Mouse (Mus musculus): ENCODE measurements around the gene Gm45261. TPM values are rescaled to one million over a fixed set of nuclear protein-coding genes. Genes with fewer than 3 reads are reported as not detected.

Gm45261 gene
- polyA plus RNA-seq, 1 experiment from 2014 or later, result not detected

- ATAC-seq (ENCODE audit: low FRiP score, low TSS enrichment), result no peak
- Histone ChIP-seq H3K4me3 (ENCODE audit: low read length) (no peak overlapping the region), H3K9ac (replicated peaks; ENCODE audit: low read length) (no peak overlapping the region), H3K4me2 (replicated peaks; ENCODE audit: low read depth, low read length) (no peak overlapping the region), H3K27me3 (ENCODE audit: insufficient read depth, low read length) (no peaks in the 10 kb centered on the region), H3K36me3 (ENCODE audit: insufficient read depth, low read length) (no peaks in the 10 kb centered on the region), H3K27ac (ENCODE audit: low read length) (no peak overlapping the region), H3K9me3 (ENCODE audit: low read length) (no peaks in the 10 kb centered on the region), H3K4me1 (ENCODE audit: insufficient read depth, low read length) (no peaks in the 10 kb centered on the region)
These were observed 1.8 kb downstream of the Gm45261 start for GRCm38 (mm10) chr1:80459477-80459876.

GRCm38 (mm10) chr1:80453971-80454370 lies 7.3 kb downstream of the Gm45261 start:
- no peak for ATAC-seq (ENCODE audit: low FRiP score, low TSS enrichment)
- Histone ChIP-seq H3K27ac (ENCODE audit: low read length) (no peak overlapping the region), H3K4me1 (ENCODE audit: insufficient read depth, low read length) (no peaks in the 10 kb centered on the region), H3K9ac (replicated peaks; ENCODE audit: low read length) (no peak overlapping the region), H3K27me3 (ENCODE audit: insufficient read depth, low read length) (no peaks in the 10 kb centered on the region), H3K4me3 (ENCODE audit: low read length) (no peak overlapping the region), H3K9me3 (ENCODE audit: low read length) (no peaks in the 10 kb centered on the region), H3K36me3 (ENCODE audit: insufficient read depth, low read length) (no peaks in the 10 kb centered on the region), H3K4me2 (replicated peaks; ENCODE audit: low read depth, low read length) (no peak overlapping the region)
- WGBS, result 66% methylated on average over 2 of the region's 2 CpGs

- H3K9me3 ChIP-seq (ENCODE audit: low read length), result no peaks in the 10 kb centered on the region
- no peak for ATAC-seq (ENCODE audit: low FRiP score, low TSS enrichment)
- no peaks in the 10 kb centered on the region for H3K36me3 ChIP-seq (ENCODE audit: insufficient read depth, low read length)
- H3K4me1 ChIP-seq (ENCODE audit: insufficient read depth, low read length), result no peaks in the 10 kb centered on the region
- no peak overlapping the region for H3K4me3 ChIP-seq (ENCODE audit: low read length)
- no peak overlapping the region for H3K4me2 ChIP-seq (replicated peaks; ENCODE audit: low read depth, low read length)
- no peaks in the 10 kb centered on the region for H3K27me3 ChIP-seq (ENCODE audit: insufficient read depth, low read length)
- no peak overlapping the region for H3K9ac ChIP-seq (replicated peaks; ENCODE audit: low read length)
- H3K27ac ChIP-seq (ENCODE audit: low read length), result no peak overlapping the region
- 90% methylated on average over 1 of the region's 1 CpGs for WGBS
These were observed 9.2 kb downstream of the Gm45261 start for GRCm38 (mm10) chr1:80451914-80452549.

- Histone ChIP-seq H3K4me2 (replicated peaks; ENCODE audit: low read depth, low read length) (no peak overlapping the region), H3K27me3 (ENCODE audit: insufficient read depth, low read length) (no peaks in the 10 kb centered on the region), H3K36me3 (ENCODE audit: insufficient read depth, low read length) (no peaks in the 10 kb centered on the region), H3K9ac (replicated peaks; ENCODE audit: low read length) (no peak overlapping the region), H3K4me3 (ENCODE audit: low read length) (no peak overlapping the region), H3K9me3 (ENCODE audit: low read length) (no peaks in the 10 kb centered on the region), H3K27ac (ENCODE audit: low read length) (no peak overlapping the region), H3K4me1 (ENCODE audit: insufficient read depth, low read length) (peaks cover 4% of the 10 kb centered on the region; the same call in 1 of the 2 replicates)
- WGBS, result 71% methylated on average over 1 of the region's 1 CpGs
- ATAC-seq (ENCODE audit: low FRiP score, low TSS enrichment), result no peak
These were observed 13.7 kb downstream of the Gm45261 start for GRCm38 (mm10) chr1:80447554-80447953.

- no peak overlapping the region for H3K9ac ChIP-seq (replicated peaks; ENCODE audit: low read length)
- no peaks in the 10 kb centered on the region for H3K9me3 ChIP-seq (ENCODE audit: low read length)
- H3K4me3 ChIP-seq (ENCODE audit: low read length), result no peak overlapping the region
- H3K36me3 ChIP-seq (ENCODE audit: insufficient read depth, low read length), result no peaks in the 10 kb centered on the region
- WGBS, result 42% methylated on average over 2 of the region's 2 CpGs
- H3K27me3 ChIP-seq (ENCODE audit: insufficient read depth, low read length), result no peaks in the 10 kb centered on the region
- no peak for ATAC-seq (ENCODE audit: low FRiP score, low TSS enrichment)
- H3K4me1 ChIP-seq (ENCODE audit: insufficient read depth, low read length), result no peaks in the 10 kb centered on the region
- no peak overlapping the region for H3K4me2 ChIP-seq (replicated peaks; ENCODE audit: low read depth, low read length)
- no peak overlapping the region for H3K27ac ChIP-seq (ENCODE audit: low read length)
These were observed 20.3 kb downstream of the Gm45261 start for GRCm38 (mm10) chr1:80440911-80441310.

GRCm38 (mm10) chr1:80438506-80438905 lies 22.7 kb downstream of the Gm45261 start:
- Histone ChIP-seq H3K4me1 (ENCODE audit: insufficient read depth, low read length) (no peaks in the 10 kb centered on the region), H3K27ac (ENCODE audit: low read length) (no peak overlapping the region), H3K27me3 (ENCODE audit: insufficient read depth, low read length) (no peaks in the 10 kb centered on the region), H3K9ac (replicated peaks; ENCODE audit: low read length) (no peak overlapping the region), H3K4me2 (replicated peaks; ENCODE audit: low read depth, low read length) (no peak overlapping the region), H3K36me3 (ENCODE audit: insufficient read depth, low read length) (no peaks in the 10 kb centered on the region), H3K9me3 (ENCODE audit: low read length) (no peaks in the 10 kb centered on the region), H3K4me3 (ENCODE audit: low read length) (no peak overlapping the region)
- 84% methylated on average over 2 of the region's 2 CpGs for WGBS
- no peak for ATAC-seq (ENCODE audit: low FRiP score, low TSS enrichment)

- Histone ChIP-seq H3K4me3 (ENCODE audit: low read length) (no peak overlapping the region), H3K36me3 (ENCODE audit: insufficient read depth, low read length) (no peaks in the 10 kb centered on the region), H3K27ac (ENCODE audit: low read length) (no peak overlapping the region), H3K9me3 (ENCODE audit: low read length) (no peaks in the 10 kb centered on the region), H3K27me3 (ENCODE audit: insufficient read depth, low read length) (no peaks in the 10 kb centered on the region), H3K9ac (replicated peaks; ENCODE audit: low read length) (no peak overlapping the region), H3K4me1 (ENCODE audit: insufficient read depth, low read length) (no peaks in the 10 kb centered on the region), H3K4me2 (replicated peaks; ENCODE audit: low read depth, low read length) (no peak overlapping the region)
- WGBS, result 65% methylated on average over 1 of the region's 1 CpGs
- no peak for ATAC-seq (ENCODE audit: low FRiP score, low TSS enrichment)
These were observed 33.3 kb downstream of the Gm45261 start for GRCm38 (mm10) chr1:80427946-80428345.

GRCm38 (mm10) chr1:80427425-80427824 lies 33.8 kb downstream of the Gm45261 start:
- no peak overlapping the region for H3K9ac ChIP-seq (replicated peaks; ENCODE audit: low read length)
- no peak overlapping the region for H3K4me3 ChIP-seq (ENCODE audit: low read length)
- no peaks in the 10 kb centered on the region for H3K27me3 ChIP-seq (ENCODE audit: insufficient read depth, low read length)
- H3K27ac ChIP-seq (ENCODE audit: low read length), result no peak overlapping the region
- H3K4me1 ChIP-seq (ENCODE audit: insufficient read depth, low read length), result no peaks in the 10 kb centered on the region
- no peak overlapping the region for H3K4me2 ChIP-seq (replicated peaks; ENCODE audit: low read depth, low read length)
- no peaks in the 10 kb centered on the region for H3K9me3 ChIP-seq (ENCODE audit: low read length)
- H3K36me3 ChIP-seq (ENCODE audit: insufficient read depth, low read length), result no peaks in the 10 kb centered on the region
- WGBS, result 46% methylated on average over 1 of the region's 1 CpGs
- ATAC-seq (ENCODE audit: low FRiP score, low TSS enrichment), result no peak

GRCm38 (mm10) chr1:80424666-80425065 lies 36.6 kb downstream of the Gm45261 start:
- ATAC-seq (ENCODE audit: low FRiP score, low TSS enrichment), result no peak
- Histone ChIP-seq H3K4me3 (ENCODE audit: low read length) (no peak overlapping the region), H3K9ac (replicated peaks; ENCODE audit: low read length) (no peak overlapping the region)

GRCm38 (mm10) chr1:80418321-80419045 lies 42.8 kb downstream of the Gm45261 start:
- Histone ChIP-seq H3K9ac (replicated peaks; ENCODE audit: low read length) (no peak overlapping the region), H3K27me3 (ENCODE audit: insufficient read depth, low read length) (no peaks in the 10 kb centered on the region), H3K4me1 (ENCODE audit: insufficient read depth, low read length) (no peaks in the 10 kb centered on the region), H3K36me3 (ENCODE audit: insufficient read depth, low read length) (no peaks in the 10 kb centered on the region), H3K9me3 (ENCODE audit: low read length) (no peaks in the 10 kb centered on the region), H3K4me3 (ENCODE audit: low read length) (no peak overlapping the region), H3K4me2 (replicated peaks; ENCODE audit: low read depth, low read length) (no peak overlapping the region), H3K27ac (ENCODE audit: low read length) (no peak overlapping the region)
- ATAC-seq (ENCODE audit: low FRiP score, low TSS enrichment), result no peak
- WGBS, result 86% methylated on average over 12 of the region's 12 CpGs

More at GRCm38 (mm10) chr1:80424666-80425065, 36.6 kb downstream of the Gm45261 start:
- Histone ChIP-seq H3K4me2 (replicated peaks; ENCODE audit: low read depth, low read length) (no peak overlapping the region), H3K4me1 (ENCODE audit: insufficient read depth, low read length) (no peaks in the 10 kb centered on the region), H3K27ac (ENCODE audit: low read length) (no peak overlapping the region), H3K9me3 (ENCODE audit: low read length) (no peaks in the 10 kb centered on the region), H3K36me3 (ENCODE audit: insufficient read depth, low read length) (no peaks in the 10 kb centered on the region), H3K27me3 (ENCODE audit: insufficient read depth, low read length) (no peaks in the 10 kb centered on the region)
- 80% methylated on average over 1 of the region's 1 CpGs for WGBS
